Mouse (Mus musculus) embryo, embryonic 10.5 days (tissue): ENCODE measurements around the gene Lcn4.

Experiments used
- DNase-seq: peaks from one replicate; pipeline ENCODE4 v3.0.0-alpha.2; 2015; ENCODE audit warnings: low spot score

Gene Lcn4

GRCm38 (mm10) chr2:26671182-26671581, at the start of gene Lcn4:
TSS of gene Lcn4 (minus strand) at chr2:26671282.
- no peak for DNase-seq

- no peak for DNase-seq
Measured at GRCm38 (mm10) chr2:26686171-26686675, 15.1 kb upstream of the Lcn4 start.

- DNase-seq: no peak
Measured at GRCm38 (mm10) chr2:26668746-26669145, 2.3 kb downstream of the Lcn4 start.

GRCm38 (mm10) chr2:26663551-26663950, 7.5 kb downstream of the Lcn4 start:
- DNase-seq: peak; percentile 69

- DNase-seq: no peak
Measured at GRCm38 (mm10) chr2:26663112-26663511, 8.0 kb downstream of the Lcn4 start.

- no peak for DNase-seq
Measured at GRCm38 (mm10) chr2:26662509-26662882, 8.6 kb downstream of the Lcn4 start.

GRCm38 (mm10) chr2:26661768-26662508, 9.1 kb downstream of the Lcn4 start:
- DNase-seq: no peak

- DNase-seq: peak; percentile 41
Measured at GRCm38 (mm10) chr2:26661143-26661752, 9.8 kb downstream of the Lcn4 start.

- no peak for DNase-seq
Measured at GRCm38 (mm10) chr2:26657426-26657825, 13.7 kb downstream of the Lcn4 start.

GRCm38 (mm10) chr2:26654687-26655086, 16.4 kb downstream of the Lcn4 start:
- DNase-seq: no peak

- DNase-seq: peak; percentile 94
Measured at GRCm38 (mm10) chr2:26646643-26647293, 24.3 kb downstream of the Lcn4 start.

GRCm38 (mm10) chr2:26643942-26644341, 27.1 kb downstream of the Lcn4 start:
- DNase-seq: peak; percentile 75

- no peak for DNase-seq
Measured at GRCm38 (mm10) chr2:26641006-26641647, 30.0 kb downstream of the Lcn4 start.

- peak; percentile 98 for DNase-seq
Measured at GRCm38 (mm10) chr2:26639838-26640830, 30.9 kb downstream of the Lcn4 start.

- DNase-seq: peak; percentile 61
Measured at GRCm38 (mm10) chr2:26639083-26639482, 32.0 kb downstream of the Lcn4 start.

- DNase-seq: no peak
Measured at GRCm38 (mm10) chr2:26638572-26638971, 32.5 kb downstream of the Lcn4 start.

GRCm38 (mm10) chr2:26638039-26638438, 33.0 kb downstream of the Lcn4 start:
- no peak for DNase-seq

GRCm38 (mm10) chr2:26637316-26637932, 33.7 kb downstream of the Lcn4 start:
- DNase-seq: no peak

- DNase-seq: no peak
Measured at GRCm38 (mm10) chr2:26636325-26636635, 34.8 kb downstream of the Lcn4 start.

- no peak for DNase-seq
Measured at GRCm38 (mm10) chr2:26635489-26636324, 35.4 kb downstream of the Lcn4 start.
